Mouse (Mus musculus): ENCODE measurements around the gene Palld. TPM values are rescaled to one million over a fixed set of nuclear protein-coding genes. Genes with fewer than 3 reads are reported as not detected.

Gene Palld
- total and polyA plus RNA-seq, 3 experiments, result 0.87 to 7.1 (median 2.6) TPM

- H3K9ac ChIP-seq (ENCODE audit: insufficient read depth, low read depth), result no peak overlapping the region
- no peak for TF ChIP-seq ZKSCAN1 (IDR thresholded peaks at IDR 0.05; ENCODE audit: borderline replicate concordance, low read depth, low read length)
- TF ChIP-seq BHLHE40 (IDR thresholded peaks at IDR 0.05; ENCODE audit: low read depth, low read length), result no peak
- no peak for TF ChIP-seq POLR2A (IDR thresholded peaks at IDR 0.05; ENCODE audit: low read depth, low read length)
- no peak for TF ChIP-seq MXI1 (IDR thresholded peaks at IDR 0.05; ENCODE audit: low read depth, low read length)
- no peak for TF ChIP-seq ZMIZ1 (IDR thresholded peaks at IDR 0.05; ENCODE audit: low read depth, low read length)
- no peak for TF ChIP-seq MAX (IDR thresholded peaks at IDR 0.05; ENCODE audit: low read length)
- no peak for TF ChIP-seq IRF4 (IDR thresholded peaks at IDR 0.05; ENCODE audit: low read depth, low read length)
- no peak for TF ChIP-seq JUND (conservative IDR thresholded peaks at IDR 0.05; ENCODE audit: low read depth, low read length)
- TF ChIP-seq CHD2 (IDR thresholded peaks at IDR 0.05; ENCODE audit: low read length), result no peak
- no peak for TF ChIP-seq HCFC1 (IDR thresholded peaks at IDR 0.05; ENCODE audit: low read depth, low read length)
- no peak for TF ChIP-seq UBTF (IDR thresholded peaks at IDR 0.05; ENCODE audit: low read depth, low read length)
- no peak for TF ChIP-seq EP300 (IDR thresholded peaks at IDR 0.05; ENCODE audit: low read length)
- no peak for TF ChIP-seq MAZ (IDR thresholded peaks at IDR 0.05; ENCODE audit: low read depth, low read length)
- no peak overlapping the region for H3K4me3 ChIP-seq (replicated peaks in 1 of 3; ENCODE audit: low read depth in 2 of 3, low read length in 2 of 3, poor library complexity in 1 of 3)
- H3K4me1 ChIP-seq (ENCODE audit: control insufficient read depth in 1 of 2, insufficient read depth in 2 of 2), result peaks cover 0 to 2% of the 10 kb centered on the region in 2 experiments; a peak in 1 of 4 replicates
- in situ Hi-C loops (cut with MboI; ENCODE audit: low pct_ligation_motif_present, low pct_unique_long_range_greater_than_20kb, low sequenced_read_pairs) (no loop called here), dilution Hi-C loops (cut with MboI; ENCODE audit: extremely low pct_ligation_motif_present, extremely low pct_unique_long_range_greater_than_20kb, low sequenced_read_pairs) (no loop called here)
- H3K79me2 ChIP-seq (replicated peaks; ENCODE audit: control insufficient read depth, extremely low read depth, insufficient read depth, poor library complexity, severe bottlenecking), result no peaks in the 10 kb centered on the region; the same call in 1 of the 2 replicates
- H3K9me3 ChIP-seq (replicated peaks; ENCODE audit: low read length), result no peaks in the 10 kb centered on the region
- no peak overlapping the region for H3K4me2 ChIP-seq (ENCODE audit: insufficient read depth, low read depth, poor library complexity, severe bottlenecking)
- peaks cover 0 to 2% of the 10 kb centered on the region in 2 experiments for H3K36me3 ChIP-seq (replicated peaks in 1 of 2; ENCODE audit: control insufficient read depth in 1 of 2, insufficient read depth in 1 of 2, low read length in 1 of 2)
- no peak overlapping the region for H3K27ac ChIP-seq (ENCODE audit: insufficient read depth, low read depth)
- DNase-seq (ENCODE audit: extremely low read depth), result no peak
- no peaks in the 10 kb centered on the region for H3K27me3 ChIP-seq (replicated peaks)
Measured at GRCm38 (mm10) chr8:61578754-61579153, 323.7 kb downstream of the Palld start.

DNA sequence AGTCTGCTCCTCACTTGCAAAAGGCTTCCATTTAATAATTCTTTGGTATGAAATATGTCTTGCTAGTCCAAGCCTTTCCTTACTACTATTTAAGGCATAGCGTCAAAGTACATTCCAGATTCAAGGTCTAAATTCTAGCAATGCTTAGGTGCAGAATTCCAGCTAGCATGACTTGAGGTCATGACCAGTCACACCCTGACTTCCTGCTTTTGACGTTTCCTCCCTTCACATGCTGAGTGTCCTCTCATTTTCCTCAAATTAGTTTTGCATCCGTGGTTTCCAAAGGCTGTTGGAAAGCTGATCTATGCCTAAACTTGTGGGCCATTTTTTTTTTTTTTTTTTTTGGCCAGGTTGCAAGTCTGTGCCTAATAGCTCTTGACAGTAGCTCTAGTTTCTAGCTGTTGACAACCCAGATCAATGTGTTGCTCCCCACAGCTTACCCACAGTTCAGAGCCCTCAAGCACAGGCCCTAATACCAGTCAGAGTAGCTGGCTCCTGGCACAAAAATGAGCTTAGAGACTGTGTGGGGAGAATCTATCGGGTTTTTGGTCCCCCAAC is 327.3 kb downstream of the Palld start:
- H3K4me2 ChIP-seq (ENCODE audit: insufficient read depth, low read depth, poor library complexity, severe bottlenecking), result no peak overlapping the region
- no peak overlapping the region for H3K27ac ChIP-seq (ENCODE audit: insufficient read depth, low read depth)
- peaks cover 0 to 4% of the 10 kb centered on the region in 2 experiments; a peak in 1 of 4 replicates for H3K4me1 ChIP-seq (ENCODE audit: control insufficient read depth in 1 of 2, insufficient read depth in 2 of 2)
- H3K79me2 ChIP-seq (replicated peaks; ENCODE audit: control insufficient read depth, extremely low read depth, insufficient read depth, poor library complexity, severe bottlenecking), result no peaks in the 10 kb centered on the region
- no peaks in the 10 kb centered on the region for H3K9me3 ChIP-seq (replicated peaks; ENCODE audit: low read length)
- H3K9ac ChIP-seq (ENCODE audit: insufficient read depth, low read depth), result no peak overlapping the region
- dilution Hi-C loops (cut with MboI; ENCODE audit: extremely low pct_ligation_motif_present, extremely low pct_unique_long_range_greater_than_20kb, low sequenced_read_pairs), result no loop called here
- in situ Hi-C loops (cut with MboI; ENCODE audit: low pct_ligation_motif_present, low pct_unique_long_range_greater_than_20kb, low sequenced_read_pairs), result no loop called here
- peaks cover 0 to 2% of the 10 kb centered on the region in 2 experiments for H3K36me3 ChIP-seq (replicated peaks in 1 of 2; ENCODE audit: control insufficient read depth in 1 of 2, insufficient read depth in 1 of 2, low read length in 1 of 2)
- TF ChIP-seq ZKSCAN1 (IDR thresholded peaks at IDR 0.05; ENCODE audit: borderline replicate concordance, low read depth, low read length), result no peak
- no peak for TF ChIP-seq ZC3H11A (IDR thresholded peaks at IDR 0.05; ENCODE audit: low read depth, low read length)
- TF ChIP-seq CHD2 (IDR thresholded peaks at IDR 0.05; ENCODE audit: low read length), result no peak
- TF ChIP-seq NRF1 (IDR thresholded peaks at IDR 0.05; ENCODE audit: low read depth, low read length), result no peak
- no peak for TF ChIP-seq MAFK (IDR thresholded peaks at IDR 0.05; ENCODE audit: insufficient replicate concordance, low read length)
- TF ChIP-seq POLR2AphosphoS2 (IDR thresholded peaks at IDR 0.05; ENCODE audit: low read depth, low read length), result no peak
- TF ChIP-seq UBTF (IDR thresholded peaks at IDR 0.05; ENCODE audit: low read depth, low read length), result no peak
- TF ChIP-seq BHLHE40 (IDR thresholded peaks at IDR 0.05; ENCODE audit: low read depth, low read length), result no peak
- no peak for TF ChIP-seq USF1 (IDR thresholded peaks at IDR 0.05; ENCODE audit: low read depth, low read length)
- TF ChIP-seq RAD21 (IDR thresholded peaks at IDR 0.05; ENCODE audit: low read depth, low read length), result no peak
- no peak for TF ChIP-seq CTCF (conservative IDR thresholded peaks at IDR 0.05 in 1 of 2, IDR thresholded peaks at IDR 0.05 in 1 of 2; ENCODE audit: low read depth in 2 of 2, low read length in 2 of 2)
- no peak for TF ChIP-seq ZMIZ1 (IDR thresholded peaks at IDR 0.05; ENCODE audit: low read depth, low read length)
- no peak for TF ChIP-seq MYC (IDR thresholded peaks at IDR 0.05; ENCODE audit: low read depth, low read length)
- TF ChIP-seq MEF2A (IDR thresholded peaks at IDR 0.05; ENCODE audit: borderline replicate concordance, low read depth, low read length), result no peak
- no peak for TF ChIP-seq IRF4 (IDR thresholded peaks at IDR 0.05; ENCODE audit: low read depth, low read length)
- no peaks in the 10 kb centered on the region for H3K27me3 ChIP-seq (replicated peaks)
- no peak for DNase-seq (ENCODE audit: extremely low read depth)
- no peak overlapping the region for H3K4me3 ChIP-seq (replicated peaks in 1 of 3; ENCODE audit: low read depth in 2 of 3, low read length in 2 of 3, poor library complexity in 1 of 3)
